Mouse (Mus musculus) erythroblast, embryonic 14.5 days (primary cell): Measurements from ENCODE around the gene Ntng1. TPM values are rescaled to one million over a fixed set of nuclear protein-coding genes. Genes with fewer than 3 reads are reported as not detected.

ENCODE experiments used
- H3K27me3 ChIP-seq: 2 replicates; pipeline ENCODE4 v1.6.1; 2012; ENCODE audit warnings: inconsistent platforms; ENCODE audit not compliant: control insufficient read depth
- H3K36me3 ChIP-seq: 2 replicates; pipeline ENCODE4 v1.6.1; 2012; ENCODE audit warnings: mild to moderate bottlenecking, inconsistent platforms; ENCODE audit not compliant: control insufficient read depth
- H3K4me1 ChIP-seq: 2 replicates; pipeline ENCODE4 v1.6.1; 2012; ENCODE audit warnings: inconsistent platforms; ENCODE audit not compliant: control insufficient read depth
- H3K4me3 ChIP-seq: replicated peaks from 2 replicates; pipeline ENCODE3; 2012; ENCODE audit warnings: moderate library complexity, mild to moderate bottlenecking, inconsistent platforms
- H3K9me3 ChIP-seq: 2 replicates; pipeline ENCODE4 v1.6.1; 2012; ENCODE audit warnings: low read length, inconsistent platforms, mixed read lengths; ENCODE audit not compliant: control insufficient read depth
- GATA1 ChIP-seq: IDR thresholded peaks from 2 replicates; pipeline ENCODE4 v1.6.1; 2012; ENCODE audit warnings: low read length, inconsistent platforms, mixed read lengths
- TAL1 ChIP-seq: IDR thresholded peaks from 3 replicates; pipeline ENCODE4 v1.6.1; 2012; ENCODE audit warnings: low read length, inconsistent platforms, mixed read lengths
- polyA plus RNA-seq: library from polyadenylated mRNA; stranded (reverse); fragments of >175 nt; gene quantifications from 2 replicates; pipeline ENCODE4 v1.2.3, GENCODE M21; 2012

Ntng1 gene
- polyA plus RNA-seq, 1 experiment: not detected

DNA sequence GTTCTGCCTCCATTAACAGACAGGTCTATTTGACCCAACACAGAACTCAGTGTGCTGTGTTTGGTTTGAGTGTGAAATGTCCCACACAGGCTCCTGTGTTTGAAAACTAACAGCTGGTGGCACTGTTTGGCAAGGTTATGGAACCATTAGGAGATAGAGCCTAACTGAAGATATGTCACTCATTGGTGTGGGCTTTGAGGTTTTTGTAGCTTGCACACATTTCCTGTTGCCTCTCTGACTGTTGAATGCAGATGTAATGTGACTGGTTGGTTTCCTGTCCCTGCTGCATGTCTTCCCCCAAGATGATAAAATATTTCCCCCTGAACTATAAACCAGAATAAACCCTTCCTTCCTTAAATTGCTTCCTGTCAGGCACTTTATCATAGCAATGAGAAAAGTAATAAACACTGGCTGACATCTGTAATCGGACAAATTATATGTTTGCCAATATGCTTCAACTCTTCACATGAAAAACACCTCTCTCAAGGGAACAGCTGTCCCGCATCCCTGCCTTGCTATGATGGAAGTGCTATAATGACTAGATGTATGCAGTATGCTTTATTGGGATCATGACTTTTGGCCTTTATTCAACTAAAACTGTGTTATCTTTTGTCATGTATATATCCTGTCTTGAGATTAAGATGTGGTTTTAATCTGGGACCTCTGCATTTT, 320.9 kb downstream of the Ntng1 start:
- no peaks in the 10 kb centered on the region for H3K4me1 ChIP-seq
- no peaks in the 10 kb centered on the region for H3K36me3 ChIP-seq
- H3K9me3 ChIP-seq: peaks cover 3% of the 10 kb centered on the region; the same call in 1 of the 2 replicates
- no peak for TF ChIP-seq TAL1
- TF ChIP-seq GATA1: no peak
- H3K4me3 ChIP-seq: no peak overlapping the region
- H3K27me3 ChIP-seq: no peaks in the 10 kb centered on the region

DNA sequence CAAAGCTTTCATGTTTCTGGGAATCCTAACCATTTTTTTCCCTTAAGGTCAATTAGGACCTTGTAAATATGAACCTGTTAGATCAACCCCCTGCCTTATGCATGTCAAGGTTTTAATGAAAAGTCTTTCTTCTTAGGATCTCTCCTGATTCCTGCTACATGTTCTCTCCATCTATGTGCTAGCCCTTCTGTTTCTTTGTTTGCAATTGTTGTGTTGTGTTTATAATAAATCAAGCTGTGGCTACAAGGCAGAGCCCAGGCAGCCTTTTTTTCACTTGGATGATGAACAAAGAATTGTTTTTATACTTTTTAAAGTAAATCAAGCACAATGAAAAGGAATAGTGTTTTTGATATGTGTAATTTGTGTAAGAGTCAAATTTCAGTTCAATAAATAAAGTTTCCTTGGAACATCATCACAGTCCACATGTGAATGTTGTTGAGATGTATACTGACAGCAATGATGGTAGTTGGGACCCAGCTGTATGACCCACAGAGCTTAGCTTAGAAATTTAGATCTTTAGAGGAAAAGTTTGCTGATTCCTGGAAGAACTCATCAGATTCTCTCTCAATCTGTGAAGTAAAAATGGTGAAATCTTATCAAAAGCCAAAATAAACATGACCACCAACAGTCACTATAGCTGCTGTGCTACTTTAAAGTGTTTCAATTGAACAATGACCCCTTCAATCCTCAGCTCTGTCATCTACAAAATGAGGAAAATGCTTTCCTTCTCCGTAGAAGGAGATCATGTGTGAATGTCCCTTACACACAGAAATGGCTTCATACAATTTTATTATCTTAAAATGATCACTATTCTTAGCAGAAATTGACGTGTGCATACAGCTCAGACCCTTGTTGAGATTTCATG, 324.8 kb downstream of the Ntng1 start:
- no peaks in the 10 kb centered on the region for H3K36me3 ChIP-seq
- no peaks in the 10 kb centered on the region for H3K27me3 ChIP-seq
- no peaks in the 10 kb centered on the region; the same call in 1 of the 2 replicates for H3K9me3 ChIP-seq
- H3K4me1 ChIP-seq: no peaks in the 10 kb centered on the region
- H3K4me3 ChIP-seq: no peak overlapping the region
- TF ChIP-seq GATA1: no peak
- no peak for TF ChIP-seq TAL1

DNA sequence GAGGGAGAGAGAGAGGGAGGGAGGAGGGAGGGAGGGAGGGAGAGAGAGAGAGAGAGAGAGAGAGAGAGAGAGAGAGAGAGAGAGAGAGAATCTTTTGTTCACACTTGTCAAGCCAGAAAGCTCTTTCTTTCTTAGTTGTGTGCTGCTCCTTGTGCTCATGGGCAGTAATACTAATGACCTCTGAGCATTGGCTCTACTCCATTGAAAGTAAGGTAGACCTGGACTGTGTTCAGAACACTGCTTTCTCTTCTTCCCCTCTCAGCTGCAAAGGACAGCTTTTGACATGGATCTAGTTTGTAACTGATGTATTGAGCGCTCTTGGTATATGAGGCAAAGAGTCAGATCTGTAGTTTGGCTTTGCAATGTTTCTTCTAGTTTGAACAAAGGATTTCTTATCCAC, 334.7 kb downstream of the Ntng1 start:
- no peak for TF ChIP-seq TAL1
- TF ChIP-seq GATA1: no peak
- Histone ChIP-seq H3K36me3 (no peaks in the 10 kb centered on the region), H3K4me1 (no peaks in the 10 kb centered on the region), H3K9me3 (no peaks in the 10 kb centered on the region), H3K27me3 (no peaks in the 10 kb centered on the region), H3K4me3 (no peak overlapping the region)

DNA sequence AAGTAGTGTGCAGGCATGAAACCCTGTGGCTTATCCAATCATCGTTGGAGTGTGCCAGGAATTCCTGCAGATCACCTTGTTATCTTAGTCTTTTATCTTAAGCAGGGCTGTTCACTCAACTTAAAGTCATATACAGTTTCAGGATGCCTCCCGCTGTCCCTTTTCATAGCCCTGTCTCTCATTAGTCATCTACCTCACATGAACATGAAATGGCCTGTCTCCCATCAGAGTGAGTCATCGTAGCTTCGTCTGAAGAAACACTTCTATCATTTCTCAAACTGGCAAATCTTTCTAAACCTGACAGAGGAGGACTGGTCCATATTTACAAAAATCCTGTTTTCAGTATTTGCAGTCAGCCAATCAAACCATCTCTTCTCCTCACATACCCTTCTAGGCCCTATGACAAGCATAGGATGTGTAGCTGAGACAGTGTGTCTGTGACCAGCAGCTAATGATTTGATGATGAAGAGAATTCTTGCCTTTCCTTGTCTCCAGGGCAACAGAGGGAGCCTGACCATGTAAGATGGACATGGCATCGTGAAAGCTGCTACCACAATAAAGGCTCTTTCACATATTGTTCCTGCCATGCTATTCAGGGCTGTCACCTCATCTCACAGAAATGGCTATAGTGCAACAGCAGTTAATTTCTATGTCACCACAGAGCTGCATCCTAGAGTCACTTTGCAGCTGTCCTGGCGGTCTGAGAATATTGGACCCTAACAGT, 336.4 kb downstream of the Ntng1 start:
- H3K4me1 ChIP-seq: no peaks in the 10 kb centered on the region
- no peaks in the 10 kb centered on the region for H3K27me3 ChIP-seq
- no peaks in the 10 kb centered on the region for H3K9me3 ChIP-seq
- H3K36me3 ChIP-seq: no peaks in the 10 kb centered on the region
- TF ChIP-seq GATA1 (no peak), TAL1 (no peak)
- no peak overlapping the region for H3K4me3 ChIP-seq

DNA sequence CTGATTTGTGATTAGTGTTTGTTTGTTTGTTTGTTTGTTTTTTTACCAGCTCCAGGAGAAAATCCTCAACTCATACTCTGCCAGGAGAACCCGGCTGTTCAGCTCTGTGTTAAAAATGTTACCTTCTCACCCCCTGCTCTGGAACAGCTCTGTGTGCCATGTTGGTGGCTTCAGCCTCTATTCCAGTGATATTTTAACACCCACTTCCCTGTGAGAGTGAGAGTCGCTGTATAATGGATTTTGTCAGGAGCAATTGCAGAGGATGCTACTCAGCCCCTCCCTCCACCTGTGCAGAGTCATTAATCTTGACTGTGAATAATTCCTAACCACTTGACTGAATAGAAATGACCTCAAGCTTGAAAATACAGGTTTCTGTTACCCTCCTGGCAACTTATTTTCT, 339.7 kb downstream of the Ntng1 start:
- no peaks in the 10 kb centered on the region for H3K36me3 ChIP-seq
- no peak overlapping the region for H3K4me3 ChIP-seq
- H3K4me1 ChIP-seq: no peaks in the 10 kb centered on the region
- H3K9me3 ChIP-seq: no peaks in the 10 kb centered on the region
- H3K27me3 ChIP-seq: no peaks in the 10 kb centered on the region
- TF ChIP-seq GATA1: no peak
- no peak for TF ChIP-seq TAL1

DNA sequence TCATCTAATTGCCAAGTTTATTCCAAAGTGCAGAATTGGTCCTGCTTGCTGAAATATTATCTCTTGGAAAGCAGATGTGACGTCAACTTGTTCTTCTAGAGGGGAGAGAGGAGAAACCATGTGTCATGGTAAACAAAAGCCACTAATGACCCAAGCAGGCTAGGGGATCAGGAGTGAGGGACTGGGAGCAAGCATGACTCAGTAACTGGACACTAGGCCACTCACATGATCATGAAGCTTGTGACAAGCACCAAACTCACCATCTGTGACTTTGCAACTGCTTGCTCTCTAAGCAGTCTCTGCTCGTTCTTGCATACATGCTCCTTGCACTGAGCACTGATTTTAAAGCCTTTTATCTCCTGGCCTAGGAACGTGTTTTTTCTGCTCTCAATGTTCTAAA, 340.2 kb downstream of the Ntng1 start:
- no peaks in the 10 kb centered on the region for H3K27me3 ChIP-seq

DNA sequence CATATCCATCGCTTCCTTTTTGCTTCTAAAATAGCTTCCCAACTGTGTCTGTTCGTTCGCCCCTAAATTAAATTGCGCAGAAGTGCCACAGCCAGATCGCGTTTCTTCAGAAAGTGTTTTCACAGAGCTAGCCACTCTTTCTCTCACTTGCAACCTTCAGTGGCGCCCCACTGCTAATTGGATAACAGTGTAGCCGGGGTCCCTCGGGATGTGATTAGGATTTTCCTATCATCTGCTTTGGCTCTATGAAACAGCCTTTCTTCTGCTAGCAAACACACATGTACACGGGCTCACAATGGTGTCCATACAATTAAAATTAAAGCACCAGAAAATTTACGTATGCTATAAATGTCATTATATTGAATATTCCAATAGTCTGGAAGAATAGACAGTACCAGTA, 346.5 kb downstream of the Ntng1 start:
- no peak for TF ChIP-seq GATA1
- no peak for TF ChIP-seq TAL1
- no peaks in the 10 kb centered on the region for H3K27me3 ChIP-seq
- 0 out of 2 replicates have a peak, but pooled peaks cover 2% of the 10 kb centered on the region for H3K9me3 ChIP-seq
- no peaks in the 10 kb centered on the region for H3K4me1 ChIP-seq
- no peak overlapping the region for H3K4me3 ChIP-seq
- H3K36me3 ChIP-seq: no peaks in the 10 kb centered on the region

More for the DNA sequence above, 340.2 kb downstream of the Ntng1 start:
- no peak for TF ChIP-seq TAL1
- no peak for TF ChIP-seq GATA1
- no peaks in the 10 kb centered on the region for H3K4me1 ChIP-seq
- 0 out of 2 replicates have a peak, but pooled peaks cover 2% of the 10 kb centered on the region for H3K9me3 ChIP-seq
- H3K4me3 ChIP-seq: no peak overlapping the region
- H3K36me3 ChIP-seq: no peaks in the 10 kb centered on the region

DNA sequence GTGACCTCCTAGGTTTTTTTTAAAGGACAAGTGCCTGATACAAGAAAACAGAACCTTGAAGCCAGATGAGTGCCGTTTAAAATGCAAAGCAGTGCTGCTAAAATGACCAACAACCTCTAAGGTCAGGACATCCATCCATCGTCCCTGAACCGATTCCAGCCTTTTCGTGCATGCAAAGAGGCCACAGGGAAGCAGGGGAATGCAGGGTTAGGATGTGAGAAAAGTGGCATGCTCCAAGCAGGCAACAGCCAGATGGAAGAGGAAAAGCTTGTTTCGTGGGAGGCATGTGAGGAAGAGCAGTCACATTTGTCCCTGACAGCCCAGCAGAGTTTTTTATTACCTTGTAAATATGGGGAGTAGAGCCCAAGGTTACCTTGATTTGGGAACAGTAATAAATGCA, 360.6 kb downstream of the Ntng1 start:
- Histone ChIP-seq H3K27me3 (peaks cover 6% of the 10 kb centered on the region), H3K9me3 (no peaks in the 10 kb centered on the region; the same call in 1 of the 2 replicates), H3K36me3 (no peaks in the 10 kb centered on the region), H3K4me3 (no peak overlapping the region), H3K4me1 (no peaks in the 10 kb centered on the region)
- no peak for TF ChIP-seq TAL1
- TF ChIP-seq GATA1: no peak

DNA sequence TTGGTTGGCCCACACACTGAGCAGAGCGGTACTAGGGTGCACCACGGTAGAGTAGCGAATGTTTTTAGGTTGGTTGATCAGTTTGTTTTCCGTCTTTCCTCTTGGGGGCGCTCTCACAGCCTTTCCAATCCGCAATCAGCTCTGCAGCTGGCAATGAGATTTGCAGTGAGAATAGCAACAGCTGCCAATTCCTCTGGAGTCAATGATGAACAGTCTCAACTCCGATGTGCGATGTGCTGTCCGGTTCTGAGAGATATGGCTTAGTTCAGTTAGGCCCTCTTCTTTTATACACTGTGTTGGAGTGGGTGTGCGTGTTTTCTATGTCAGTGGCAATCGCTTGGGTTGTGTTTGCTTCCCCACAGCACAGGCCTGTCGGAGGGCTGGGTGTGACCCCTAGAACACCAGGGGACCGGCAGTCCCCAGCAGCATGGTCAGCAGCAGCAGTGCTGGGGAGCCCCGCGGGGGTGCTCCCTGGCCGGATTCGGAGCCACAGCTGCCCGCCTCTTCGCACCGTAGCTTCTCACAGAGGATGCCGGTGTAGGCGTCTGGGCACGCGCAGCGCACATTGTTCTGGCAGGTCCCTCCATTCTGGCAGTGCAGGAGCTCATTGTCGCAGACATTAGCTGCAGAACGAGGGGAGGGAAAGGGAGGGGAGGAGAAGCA, 361.4 kb downstream of the Ntng1 start:
- no peak overlapping the region for H3K4me3 ChIP-seq
- peaks cover 6% of the 10 kb centered on the region for H3K27me3 ChIP-seq
- no peaks in the 10 kb centered on the region for H3K4me1 ChIP-seq
- H3K36me3 ChIP-seq: no peaks in the 10 kb centered on the region
- H3K9me3 ChIP-seq: no peaks in the 10 kb centered on the region; the same call in 1 of the 2 replicates
- no peak for TF ChIP-seq TAL1
- TF ChIP-seq GATA1: no peak
